Mouse (Mus musculus) small intestine, adult 2 months (tissue): ENCODE data around the gene Neurod6.

Source experiments
- CTCF ChIP-seq: fragments of 200-500 bp; IDR thresholded peaks from 2 replicates; pipeline ENCODE4 v1.5.1; 2012; ENCODE audit warnings: low read depth, mild to moderate bottlenecking, control low read depth, inconsistent platforms, low read length, moderate library complexity, mixed read lengths; ENCODE audit not compliant: insufficient replicate concordance, insufficient read length; ENCODE audit errors: extremely low read depth
- POLR2A ChIP-seq: fragments of 200-500 bp; IDR thresholded peaks from 2 replicates; pipeline ENCODE4 v1.6.1; 2012; ENCODE audit warnings: low read depth, mild to moderate bottlenecking, control low read depth, inconsistent platforms, low read length, moderate library complexity

GRCm38 (mm10) chr6:55634662-55635061 lies 46.4 kb downstream of the Neurod6 start:
- TF ChIP-seq CTCF (no peak), POLR2A (no peak)
